Mouse (Mus musculus) heart, postnatal 14 days (tissue): Measurements from ENCODE around the gene Krt88. TPM values are rescaled to one million over a fixed set of nuclear protein-coding genes. Genes with fewer than 3 reads are reported as not detected.

Experiments used
- DNase-seq, 2 experiments: peaks; one replicate each; pipeline ENCODE4 v3.0.0; 2021 to 2022
- intact Hi-C: fragments of 180-260 bp; cut with DNase I; formaldehyde crosslinking; loops from one replicate; pipeline ENCODE4 v1.15.1; 2025
- long read RNA-seq, 2 experiments: library from polyadenylated mRNA; stranded (forward); transcript quantifications; one replicate each; pipeline ENCODE4 v2.0.0; 2021
- total RNA-seq, 2 experiments: library from RNA; stranded (reverse); gene quantifications; 2 replicates each; pipeline ENCODE4 v1.2.3; 2021

Krt88 gene
- total RNA-seq = not detected
- long read RNA-seq, experiment 1 = 0 reads
- long read RNA-seq, experiment 2 = 0 reads

- intact Hi-C loops = no loop called here
- DNase-seq = no peak
These were observed at the start of gene Krt88 for GRCm38 (mm10) chr15:101447444-101447843. TSS of gene Krt88 (plus strand) at chr15:101447744.

- intact Hi-C loops = no loop called here
- DNase-seq = peak; percentile 44 to 53
These were observed 49.3 kb upstream of the Krt88 start for GRCm38 (mm10) chr15:101398269-101398668.

GRCm38 (mm10) chr15:101410775-101411174 lies 36.8 kb upstream of the Krt88 start, which contains the start of gene Krt7:
TSS of gene Krt7 (plus strand) at chr15:101411043.
- no peak for DNase-seq
- intact Hi-C loops = no loop called here

GRCm38 (mm10) chr15:101412188-101412587 lies 35.4 kb upstream of the Krt88 start:
- no peak for DNase-seq
- intact Hi-C loops = no loop called here

GRCm38 (mm10) chr15:101413916-101414635 lies 33.5 kb upstream of the Krt88 start:
- peak in 1 of 2 experiments; percentile 24 for DNase-seq
- intact Hi-C loops = no loop called here

GRCm38 (mm10) chr15:101414807-101415565 lies 32.6 kb upstream of the Krt88 start:
- intact Hi-C loops = no loop called here
- DNase-seq = no peak

GRCm38 (mm10) chr15:101418950-101419349 lies 28.6 kb upstream of the Krt88 start:
- no peak for DNase-seq
- intact Hi-C loops = no loop called here

- intact Hi-C loops = no loop called here
- DNase-seq = peak in 1 of 2 experiments; percentile 46
These were observed 26.6 kb upstream of the Krt88 start for GRCm38 (mm10) chr15:101420903-101421302.

- DNase-seq = no peak
- intact Hi-C loops = no loop called here
These were observed 22.6 kb upstream of the Krt88 start for GRCm38 (mm10) chr15:101424914-101425313.

GRCm38 (mm10) chr15:101436611-101437010 lies 10.9 kb upstream of the Krt88 start:
- intact Hi-C loops = no loop called here
- DNase-seq = no peak

- no peak for DNase-seq
- intact Hi-C loops = no loop called here
These were observed 9.0 kb upstream of the Krt88 start, which contains the start of gene Krt87 for GRCm38 (mm10) chr15:101438555-101438954. TSS of gene Krt87 (minus strand) at chr15:101438804.

- intact Hi-C loops = no loop called here
- no peak for DNase-seq
These were observed 6.7 kb upstream of the Krt88 start for GRCm38 (mm10) chr15:101440837-101441236.

- intact Hi-C loops = no loop called here
These were observed 972 bp upstream of the Krt88 start for GRCm38 (mm10) chr15:101446572-101446971.

GRCm38 (mm10) chr15:101453093-101453736 lies 5.7 kb downstream of the Krt88 start:
- peak; percentile 78 to 89 for DNase-seq
- intact Hi-C loops = loop anchor here (2.0 kb wide), 1 partner anchor 112 kb away; no protein-coding TSS in a partner anchor

More at GRCm38 (mm10) chr15:101446572-101446971, 972 bp upstream of the Krt88 start:
- DNase-seq = peak; percentile 50 to 70

- intact Hi-C loops = no loop called here
- no peak for DNase-seq
These were observed 7.2 kb downstream of the Krt88 start for GRCm38 (mm10) chr15:101454774-101455173.

GRCm38 (mm10) chr15:101455292-101455691 lies 7.7 kb downstream of the Krt88 start:
- intact Hi-C loops = no loop called here

GRCm38 (mm10) chr15:101455891-101456290 lies 8.3 kb downstream of the Krt88 start:
- DNase-seq = no peak
- intact Hi-C loops = no loop called here

More at GRCm38 (mm10) chr15:101455292-101455691, 7.7 kb downstream of the Krt88 start:
- DNase-seq = no peak

GRCm38 (mm10) chr15:101458361-101458930 lies 10.9 kb downstream of the Krt88 start:
- intact Hi-C loops = no loop called here
- peak in 1 of 2 experiments; percentile 10 for DNase-seq

- DNase-seq = no peak
- intact Hi-C loops = no loop called here
These were observed 11.7 kb downstream of the Krt88 start for GRCm38 (mm10) chr15:101459283-101459682.

GRCm38 (mm10) chr15:101463651-101464050 lies 16.1 kb downstream of the Krt88 start, which contains the start of gene Krt81:
TSS of gene Krt81 (minus strand) at chr15:101463751.
- DNase-seq = no peak
- intact Hi-C loops = no loop called here
